Mouse (Mus musculus) frontal cortex, postnatal 10 days (tissue): Measurements from ENCODE around the gene Papss2.

Experiments used
- DNase-seq, 2 experiments: peaks; one replicate each; pipeline ENCODE4 v3.0.0; 2022; ENCODE audit warnings: low spot score in 2 of 2, mixed read lengths in 1 of 2

The Papss2 gene

GRCm38 (mm10) chr19:32710288-32710687, 114.7 kb downstream of the Papss2 start:
- DNase-seq: no peak

GRCm38 (mm10) chr19:32711761-32712541, 116.4 kb downstream of the Papss2 start:
- peak; percentile 82 to 91 for DNase-seq

- DNase-seq: peak; percentile 68 to 76
Observed at GRCm38 (mm10) chr19:32712588-32713042, 117.0 kb downstream of the Papss2 start.

DNA sequence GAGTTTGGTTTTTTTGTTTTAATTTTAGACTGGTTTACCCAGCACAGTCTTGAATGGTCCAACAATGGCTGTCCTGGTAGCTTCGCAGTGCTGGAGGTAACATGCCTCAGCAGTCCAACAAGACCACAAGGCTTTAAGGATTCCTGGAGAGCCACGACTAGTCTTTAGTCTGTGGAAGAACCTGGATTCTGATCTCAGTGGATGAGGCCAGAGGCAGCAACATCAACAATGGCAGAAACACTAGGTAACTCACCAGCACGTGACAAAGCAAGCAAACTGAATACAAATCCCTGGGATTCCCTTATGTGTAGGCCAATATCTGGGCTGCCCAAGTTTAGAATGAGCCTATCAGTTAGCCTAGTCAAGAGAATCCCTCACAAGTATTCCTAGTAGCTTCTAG, 117.9 kb downstream of the Papss2 start:
- no peak for DNase-seq

- peak; percentile 23 to 59 for DNase-seq
Observed at GRCm38 (mm10) chr19:32715201-32715600, 119.6 kb downstream of the Papss2 start.

- no peak for DNase-seq
Observed at GRCm38 (mm10) chr19:32715681-32716080, 120.1 kb downstream of the Papss2 start.
